Mouse (Mus musculus) kidney, postnatal 10 days (tissue): Measurements from ENCODE around the gene Gm21083.
"Not testable (repeated sequence)": the region's sequence is repeated elsewhere in the genome, so short reads cannot be mapped to it uniquely, and the experiment has no call there.

Source experiments
- DNase-seq: peaks from one replicate; pipeline ENCODE4 v3.0.0; 2021; ENCODE audit warnings: mixed read lengths

Gm21083 gene

DNA sequence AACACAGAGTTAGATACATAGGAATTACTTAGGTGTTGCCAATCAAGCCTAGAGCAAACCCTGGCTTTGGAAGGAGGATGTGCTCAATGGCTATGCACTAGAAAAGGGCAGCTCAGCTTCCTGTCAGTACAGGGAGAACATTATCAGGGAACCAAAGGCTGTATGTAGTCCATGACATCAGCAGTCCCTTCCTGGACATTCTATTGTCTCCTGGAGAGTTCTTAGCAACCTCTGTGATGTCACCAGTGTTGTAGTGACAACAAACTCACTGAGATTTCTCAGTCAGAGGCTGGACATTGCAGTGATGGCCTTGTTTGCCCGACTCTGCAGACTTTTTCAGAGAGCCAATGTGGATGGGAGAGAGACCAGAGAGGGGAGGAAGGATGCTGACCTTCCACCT is at the start of gene Gm21083:
Gm21083 (plus strand) TSS at position 301 of the 400 bp plus-strand sequence.
- DNase-seq, result not testable (repeated sequence)

DNA sequence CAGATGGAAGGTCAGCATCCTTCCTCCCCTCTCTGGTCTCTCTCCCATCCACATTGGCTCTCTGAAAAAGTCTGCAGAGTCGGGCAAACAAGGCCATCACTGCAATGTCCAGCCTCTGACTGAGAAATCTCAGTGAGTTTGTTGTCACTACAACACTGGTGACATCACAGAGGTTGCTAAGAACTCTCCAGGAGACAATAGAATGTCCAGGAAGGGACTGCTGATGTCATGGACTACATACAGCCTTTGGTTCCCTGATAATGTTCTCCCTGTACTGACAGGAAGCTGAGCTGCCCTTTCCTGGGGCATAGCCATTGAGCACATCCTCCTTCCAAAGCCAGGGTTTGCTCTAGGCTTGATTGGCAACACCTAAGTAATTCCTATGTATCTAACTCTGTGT is 48.0 kb upstream of the Gm21083 start, which contains the start of gene Gm21190:
Gm21190 (minus strand) TSS at position 101 of the 400 bp plus-strand sequence.
- DNase-seq, result not testable (repeated sequence)

DNA sequence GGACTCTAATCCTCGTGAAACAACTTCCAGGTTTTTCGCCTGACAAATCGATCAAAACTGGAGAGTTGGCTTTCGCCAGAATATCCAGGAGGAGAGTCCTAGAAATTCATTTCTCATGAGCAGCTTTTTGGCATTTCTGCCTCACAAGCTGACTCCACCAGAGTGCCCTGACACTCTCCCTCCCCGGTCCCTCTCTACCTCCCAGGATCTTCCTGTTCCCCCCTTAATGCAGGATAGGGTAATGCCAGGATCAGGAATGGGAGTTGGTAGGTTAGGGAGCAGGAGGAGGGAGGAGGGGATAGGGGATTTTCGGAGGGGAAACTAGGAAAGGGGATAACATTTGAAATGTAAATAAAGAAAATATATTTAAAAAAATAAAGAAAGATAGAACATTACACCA is 28.5 kb upstream of the Gm21083 start:
- not testable (repeated sequence) for DNase-seq

DNA sequence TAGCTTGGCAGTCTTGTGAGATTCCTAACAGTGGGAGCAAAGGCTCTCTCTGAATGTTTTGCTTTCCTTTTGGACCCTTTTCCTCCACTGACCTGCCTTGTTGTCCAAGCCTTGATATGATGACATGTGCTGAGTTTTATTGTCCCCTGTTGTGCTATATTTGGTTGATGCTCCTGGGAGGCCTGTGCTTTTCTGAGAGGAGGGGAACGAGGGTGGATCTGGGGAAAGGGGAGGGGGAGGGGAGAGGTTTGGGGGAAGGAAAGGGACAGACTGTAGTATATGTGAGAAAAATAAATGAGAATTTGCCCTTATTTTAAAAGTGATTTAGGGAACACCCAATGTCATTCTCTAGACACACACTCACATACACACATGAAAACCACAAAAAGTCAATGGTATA is 28.0 kb upstream of the Gm21083 start:
- DNase-seq, result not testable (repeated sequence)

DNA sequence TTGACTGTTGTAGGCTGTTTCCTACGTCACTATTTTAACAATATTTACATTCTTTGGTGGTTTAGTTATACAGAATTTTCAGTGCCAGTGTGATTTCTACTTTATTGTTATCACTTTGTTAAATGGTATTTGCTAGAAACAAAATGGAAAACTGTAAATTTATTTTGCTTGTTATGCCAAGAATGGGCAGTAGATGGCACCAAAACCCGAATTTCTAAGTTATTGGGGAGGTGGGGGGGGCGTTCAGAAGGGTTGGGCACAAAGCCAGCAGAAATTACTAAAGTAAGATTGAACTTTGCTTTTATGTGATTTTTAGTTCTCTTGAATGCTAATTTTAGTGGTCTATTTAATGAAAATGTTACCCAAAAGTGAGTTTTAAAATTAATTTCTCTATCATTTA is 27.5 kb upstream of the Gm21083 start:
- peak; percentile 21 for DNase-seq

DNA sequence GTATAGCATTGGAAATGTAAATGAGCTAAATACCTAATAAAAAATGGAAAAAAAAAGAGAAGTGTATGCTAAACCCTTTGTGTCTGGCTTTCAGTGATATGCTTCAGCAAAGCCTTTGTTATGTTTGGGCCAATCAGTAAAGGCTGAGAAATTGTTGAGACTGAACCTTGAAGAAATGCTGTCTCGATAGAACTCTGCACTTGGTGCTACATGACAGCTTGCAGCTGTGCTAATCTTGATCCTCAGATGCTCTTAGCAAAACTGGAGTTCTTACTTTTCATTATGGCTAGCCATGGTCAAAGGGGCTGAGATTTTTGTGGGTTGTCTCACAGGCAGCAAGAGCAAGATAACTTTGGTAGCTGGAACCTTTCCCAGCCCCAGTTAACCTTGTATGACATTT is 18.5 kb upstream of the Gm21083 start:
- not testable (repeated sequence) for DNase-seq

DNA sequence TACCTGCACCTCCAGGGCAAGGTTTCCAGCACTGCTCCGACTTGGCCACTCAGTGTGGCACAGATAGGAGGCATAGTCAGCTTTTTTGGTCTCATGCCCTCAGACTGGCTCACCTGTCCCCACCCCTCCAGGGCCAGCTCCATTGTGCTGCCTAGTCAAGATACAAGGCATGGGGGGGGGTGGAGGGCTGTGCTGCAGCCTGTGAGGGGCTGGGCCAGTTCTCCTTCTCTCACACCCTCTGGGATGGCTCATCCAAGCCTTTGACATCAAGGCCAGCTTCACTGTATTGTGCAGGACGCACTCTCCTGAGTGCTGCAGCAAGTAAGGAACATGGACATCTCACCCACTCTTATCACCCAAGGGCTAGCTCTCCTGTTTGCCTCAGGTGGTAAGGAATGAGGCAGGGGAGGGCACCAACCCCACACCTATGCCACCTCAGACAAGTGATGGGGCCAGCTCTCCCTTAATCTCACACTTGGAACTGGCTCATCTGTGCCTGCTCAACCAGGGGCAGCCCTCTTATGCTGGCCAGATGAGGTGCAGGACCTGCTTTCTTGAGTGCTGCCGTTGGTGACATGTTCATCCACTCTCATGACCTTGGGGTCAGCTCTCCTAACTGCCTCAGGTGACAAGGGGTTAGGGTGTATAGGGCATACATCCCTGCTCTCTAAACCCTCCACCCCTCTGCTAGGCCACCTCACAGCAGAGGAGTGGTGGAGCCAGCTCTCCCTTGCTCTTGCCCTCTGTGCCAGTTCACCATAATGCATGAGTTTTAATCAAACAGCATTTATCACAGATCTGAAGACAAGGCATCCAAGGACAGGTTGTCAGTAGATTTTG is 15.5 kb upstream of the Gm21083 start:
- DNase-seq, result not testable (repeated sequence)

DNA sequence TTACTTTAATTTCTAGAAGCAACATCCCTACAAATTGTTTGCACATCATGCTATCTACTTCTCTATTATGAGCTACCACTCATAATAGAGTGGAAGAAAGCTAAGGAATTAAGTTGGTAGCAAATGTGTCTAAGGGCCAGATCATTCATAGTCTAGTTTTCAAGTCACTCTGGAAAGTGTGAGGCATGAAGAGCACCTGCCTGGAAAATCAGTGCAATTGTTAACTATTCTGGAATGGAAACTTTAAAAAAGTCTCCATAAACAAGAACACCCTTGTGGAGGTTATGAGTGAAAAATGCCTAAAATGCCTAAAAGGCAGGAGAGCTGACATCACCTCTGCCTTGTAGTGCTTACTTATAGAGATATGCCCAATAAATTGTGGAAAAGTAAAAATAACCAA is 3.4 kb upstream of the Gm21083 start:
- not testable (repeated sequence) for DNase-seq

DNA sequence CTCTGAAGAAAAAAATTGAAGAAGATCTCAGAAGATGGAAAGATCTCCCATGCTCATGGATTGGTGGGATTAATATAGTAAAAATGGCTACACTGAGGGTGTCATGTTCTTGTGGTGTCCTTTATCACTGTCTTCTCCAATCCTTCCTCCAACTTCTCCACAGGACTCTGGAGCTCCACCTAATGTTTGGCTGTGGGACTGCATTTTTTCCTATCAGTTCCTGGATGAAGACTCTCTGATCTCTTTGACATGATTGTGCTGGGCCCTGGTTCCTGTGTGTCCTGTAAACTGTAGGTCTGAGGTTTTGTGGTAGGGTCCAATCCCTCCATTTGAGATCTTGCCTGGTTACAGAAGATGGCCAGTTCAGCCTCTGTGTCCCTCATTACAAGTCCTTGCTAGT is 9.2 kb downstream of the Gm21083 start:
- DNase-seq, result peak; percentile 48

DNA sequence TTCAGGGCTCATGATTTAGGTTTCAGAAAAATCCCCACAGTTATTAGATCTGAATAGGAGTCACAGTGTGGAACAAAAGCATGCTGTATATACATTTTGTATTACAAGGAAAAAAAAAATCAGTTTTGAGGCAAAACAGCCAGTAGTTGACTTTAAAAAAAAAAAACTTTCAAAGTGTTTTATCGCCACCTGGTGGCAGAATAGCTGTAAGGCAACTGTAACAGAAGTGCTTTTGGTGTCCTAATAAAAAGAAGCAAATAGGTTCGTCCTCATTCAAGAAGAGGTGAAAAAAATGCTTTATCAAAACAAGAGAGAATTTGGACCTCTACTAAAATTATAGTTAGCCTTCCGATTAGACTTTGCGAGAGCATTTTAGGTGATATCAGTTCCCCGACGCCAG is 11.2 kb downstream of the Gm21083 start:
- peak; percentile 5 for DNase-seq

DNA sequence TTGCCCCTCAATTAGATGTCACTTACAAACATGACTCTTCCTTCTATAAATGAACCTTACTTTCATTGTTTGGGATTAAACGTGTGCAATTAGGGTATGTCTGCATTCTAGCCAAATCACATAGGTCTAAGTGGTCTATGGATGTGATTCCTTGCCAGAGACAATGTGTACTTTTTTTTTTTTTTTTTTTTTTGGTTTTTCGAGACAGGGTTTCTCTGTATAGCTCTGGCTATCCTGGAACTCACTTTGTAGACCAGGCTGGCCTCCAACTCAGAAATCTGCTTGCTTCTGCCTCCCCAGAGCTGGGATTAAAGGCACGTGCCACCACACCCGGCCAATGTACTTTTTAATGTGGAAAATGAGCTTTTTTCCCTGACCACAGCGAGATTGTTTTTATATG is 13.5 kb downstream of the Gm21083 start:
- DNase-seq, result not testable (repeated sequence)

DNA sequence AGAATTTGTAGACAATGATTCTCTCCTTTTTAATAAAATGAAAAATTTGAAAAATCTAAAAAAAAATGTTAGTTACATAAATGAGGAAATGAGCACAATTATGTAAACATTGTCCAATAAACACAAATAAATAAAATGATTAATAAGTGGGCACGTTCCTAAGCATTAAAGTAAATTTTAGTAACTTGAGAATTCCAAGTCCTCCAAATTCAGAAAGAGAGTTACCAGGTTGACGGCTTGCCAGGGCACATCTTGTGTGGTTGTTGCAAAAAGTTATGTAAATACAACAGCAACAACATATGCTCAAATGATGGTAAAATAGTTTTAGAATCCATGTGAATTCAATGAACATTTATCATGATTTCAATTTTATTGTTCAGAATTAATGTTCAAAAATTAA is 14.4 kb downstream of the Gm21083 start:
- DNase-seq, result not testable (repeated sequence)

DNA sequence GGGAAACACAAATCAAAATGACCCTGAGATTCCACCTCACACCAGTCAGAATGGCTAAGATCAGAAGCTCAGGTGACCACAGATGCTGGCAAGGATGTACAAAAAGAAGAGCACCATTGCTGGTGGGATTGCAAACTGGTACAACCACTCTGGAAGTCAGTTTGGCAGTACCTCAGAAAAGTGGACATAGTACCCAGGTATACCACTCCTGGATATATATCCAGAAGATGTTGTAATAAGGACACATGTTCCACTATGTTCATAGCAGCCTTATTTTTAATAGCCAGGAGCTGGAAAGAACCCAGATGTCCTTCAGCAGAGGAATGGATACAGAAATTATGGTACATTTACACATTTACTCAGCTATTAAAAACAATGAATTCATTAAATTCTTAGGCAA is 21.7 kb downstream of the Gm21083 start:
- DNase-seq, result not testable (repeated sequence)

DNA sequence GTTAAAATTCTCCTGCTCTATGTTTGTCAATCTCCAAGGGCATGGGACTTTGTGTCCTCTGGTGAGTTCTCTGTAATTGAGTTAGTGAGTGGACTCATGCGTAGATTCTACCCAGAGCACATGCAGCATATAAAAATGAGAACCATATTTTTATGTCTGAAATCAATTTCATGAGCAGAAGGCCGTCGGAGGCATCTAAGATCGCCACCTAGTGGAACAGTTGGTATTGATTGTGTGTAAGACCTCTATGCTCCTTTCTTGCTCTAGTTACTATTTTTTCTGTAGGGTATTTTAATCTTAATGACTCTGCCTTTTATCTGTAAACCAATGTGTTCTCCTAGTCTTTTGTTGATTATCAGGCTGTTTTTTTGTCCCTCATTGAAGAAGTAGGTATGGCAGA is 23.2 kb downstream of the Gm21083 start:
- DNase-seq, result peak; percentile 19

DNA sequence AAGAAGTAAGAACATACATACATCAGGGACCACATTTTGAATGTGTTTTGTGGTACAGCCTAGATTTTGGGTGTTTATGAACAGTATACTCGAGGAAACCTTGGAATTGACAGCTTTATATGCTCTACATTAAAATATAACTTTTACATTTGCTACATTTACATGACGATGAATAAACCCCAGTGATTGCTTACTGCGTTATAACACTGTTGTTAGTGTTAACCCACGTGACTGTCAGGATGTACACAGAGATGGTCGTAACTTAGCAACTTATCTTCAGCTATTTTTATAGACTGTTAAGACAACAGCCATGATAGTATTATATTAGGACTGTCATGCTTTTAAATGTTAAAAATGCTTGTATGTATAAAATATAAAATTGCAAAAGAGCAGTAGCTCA is 24.3 kb downstream of the Gm21083 start:
- DNase-seq, result not testable (repeated sequence)

DNA sequence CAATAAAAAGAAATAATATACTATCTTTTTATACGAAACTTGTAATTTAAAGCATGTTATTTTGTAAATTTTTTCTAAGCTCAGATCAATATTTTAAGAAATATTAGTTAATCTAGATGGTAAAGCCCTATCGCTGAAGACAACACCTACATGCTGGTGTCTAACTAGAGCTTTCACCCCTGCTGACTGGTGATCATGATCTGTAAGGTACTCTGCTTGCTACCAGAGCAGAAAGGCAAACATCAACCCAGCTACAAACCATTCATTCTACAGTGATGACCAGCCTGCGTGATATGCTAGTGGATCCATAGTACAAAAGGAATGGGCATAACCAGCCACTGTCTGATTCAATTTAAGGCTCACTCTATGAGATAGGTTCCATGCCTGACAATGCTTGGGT is 24.8 kb downstream of the Gm21083 start:
- not testable (repeated sequence) for DNase-seq

DNA sequence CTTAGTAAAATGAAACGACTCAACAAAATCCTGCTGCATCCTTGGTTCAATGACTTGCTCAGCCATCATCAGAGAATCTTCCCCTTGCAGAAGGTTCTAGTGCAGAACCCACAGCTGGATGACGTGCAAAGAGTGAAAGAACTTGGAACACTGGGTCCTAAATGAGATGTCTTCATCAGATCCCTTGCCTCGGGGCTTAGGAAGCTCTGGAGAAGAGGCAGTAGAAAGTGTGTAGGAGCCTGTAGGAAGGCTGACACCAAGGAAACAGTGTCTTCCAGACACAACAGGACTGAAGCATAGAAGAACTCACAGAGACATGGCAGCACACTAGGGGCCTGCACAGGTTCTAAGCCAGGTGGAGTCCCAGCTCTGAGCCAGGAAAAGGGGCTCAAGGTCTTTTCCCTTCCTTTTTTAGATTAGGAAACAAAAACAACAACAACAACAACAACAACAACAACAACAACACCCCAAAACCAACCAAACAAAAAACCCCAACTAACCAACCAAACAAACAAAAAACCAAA is 25.4 kb downstream of the Gm21083 start:
- not testable (repeated sequence) for DNase-seq

DNA sequence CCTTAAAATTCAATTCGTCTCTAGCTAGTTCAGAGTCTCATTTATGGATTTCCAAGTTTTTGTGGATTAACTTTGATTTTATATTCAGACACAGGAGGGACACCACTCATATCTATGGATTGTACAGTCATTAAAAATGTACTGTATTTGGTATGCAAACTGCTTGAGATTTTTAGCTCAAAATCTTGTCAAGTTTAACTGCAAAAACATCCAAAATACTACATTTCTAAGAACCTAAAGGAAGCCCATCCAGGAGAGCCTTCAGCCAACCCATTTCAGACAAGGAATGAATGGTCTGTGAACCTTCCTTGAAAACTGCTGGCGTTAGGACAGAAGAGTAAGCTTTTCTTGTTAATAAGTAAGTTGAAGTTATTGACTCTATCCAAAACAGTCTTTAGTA is 25.9 kb downstream of the Gm21083 start:
- not testable (repeated sequence) for DNase-seq

DNA sequence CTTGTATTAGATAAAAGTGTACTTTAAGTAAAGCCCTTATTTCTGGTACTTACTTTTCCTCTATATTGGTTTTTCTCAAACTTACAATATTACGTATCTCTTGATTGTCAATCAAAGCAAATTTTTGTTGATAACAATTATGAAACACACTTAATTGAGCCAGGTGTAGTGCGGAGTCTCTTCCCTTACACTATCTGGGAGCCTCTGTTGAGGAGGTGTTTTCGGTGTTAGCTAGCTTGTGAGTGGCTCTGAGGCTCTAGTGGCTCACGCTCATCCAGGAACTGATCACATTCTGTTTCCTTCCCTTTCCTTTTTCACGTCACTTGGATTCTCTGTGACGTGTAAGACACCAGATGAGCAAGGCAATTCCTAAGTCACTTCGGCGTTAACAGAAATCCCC is 26.5 kb downstream of the Gm21083 start:
- DNase-seq, result not testable (repeated sequence)

DNA sequence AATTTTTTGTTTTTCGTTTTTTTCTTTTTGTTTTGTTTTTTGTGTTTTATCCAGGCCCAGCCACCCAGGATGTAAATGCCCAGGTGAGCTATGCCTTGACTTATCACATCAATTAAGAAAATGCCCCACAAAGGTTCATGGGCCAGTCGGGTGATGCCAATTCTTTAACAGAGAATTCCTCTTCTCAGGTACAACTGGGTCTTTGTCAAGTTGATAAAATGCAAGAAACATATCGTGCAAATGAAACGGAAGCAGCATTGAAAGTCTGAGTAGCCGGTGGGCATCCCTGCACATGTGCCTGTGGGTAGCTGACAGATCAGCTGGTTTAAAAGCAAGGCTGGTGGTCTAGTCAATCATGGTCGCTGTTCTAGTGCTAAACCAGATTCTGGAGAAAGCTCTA is 29.5 kb downstream of the Gm21083 start:
- DNase-seq, result peak; percentile 7

DNA sequence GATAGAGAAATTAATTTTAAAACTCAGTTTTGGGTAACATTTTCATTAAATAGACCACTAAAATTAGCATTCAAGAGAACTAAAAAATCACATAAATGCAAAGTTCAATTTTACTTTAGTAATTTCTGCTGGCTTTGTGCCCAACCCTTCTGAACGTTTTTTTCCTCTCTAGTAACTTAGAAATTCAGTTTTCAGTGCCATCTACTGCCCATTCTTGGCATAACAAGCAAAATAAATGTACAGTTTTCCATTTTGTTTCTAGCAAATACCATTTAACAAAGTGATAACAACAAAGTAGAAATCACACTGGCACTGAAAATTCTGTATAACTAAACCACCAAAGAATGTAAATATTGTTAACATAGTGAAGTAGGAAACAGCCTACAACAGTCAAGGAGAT is 33.6 kb downstream of the Gm21083 start:
- not testable (repeated sequence) for DNase-seq

DNA sequence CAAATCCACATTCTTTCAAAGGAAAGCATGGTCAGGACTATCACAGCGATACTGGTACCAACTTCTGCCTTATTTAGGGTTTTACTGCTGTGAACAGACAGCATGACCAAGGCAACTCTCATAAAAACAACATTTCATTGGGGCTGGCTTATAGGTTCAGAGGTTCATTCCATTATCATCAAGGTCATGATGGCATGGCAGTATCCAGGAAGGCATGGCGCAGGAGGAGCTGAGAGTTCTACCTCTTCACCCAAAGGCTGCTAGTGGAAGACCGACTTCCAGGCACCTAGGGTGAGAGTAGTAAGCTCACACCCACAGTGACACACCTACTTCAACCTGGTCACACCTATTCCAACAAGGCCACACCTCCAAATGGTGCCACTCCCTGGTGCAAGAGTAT is 39.1 kb downstream of the Gm21083 start:
- DNase-seq, result not testable (repeated sequence)

DNA sequence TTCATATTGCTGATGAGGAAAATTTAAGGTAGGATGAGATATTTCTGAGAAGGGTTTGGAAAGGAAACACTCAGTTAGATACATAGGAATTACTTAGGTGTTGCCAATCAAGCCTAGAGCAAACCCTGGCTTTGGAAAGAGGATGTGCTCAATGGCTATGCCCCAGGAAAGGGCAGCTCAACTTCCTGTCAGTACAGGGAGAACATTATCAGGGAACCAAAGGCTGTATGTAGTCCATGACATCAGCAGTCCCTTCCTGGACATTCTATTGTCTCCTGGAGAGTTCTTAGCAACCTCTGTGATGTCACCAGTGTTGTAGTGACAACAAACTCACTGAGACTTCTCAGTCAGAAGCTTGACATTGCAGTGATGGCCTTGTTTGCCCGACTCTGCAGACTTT is 41.6 kb downstream of the Gm21083 start, which contains the start of gene Speer4d:
Speer4d (plus strand) TSS at position 301 of the 400 bp plus-strand sequence.
- not testable (repeated sequence) for DNase-seq

DNA sequence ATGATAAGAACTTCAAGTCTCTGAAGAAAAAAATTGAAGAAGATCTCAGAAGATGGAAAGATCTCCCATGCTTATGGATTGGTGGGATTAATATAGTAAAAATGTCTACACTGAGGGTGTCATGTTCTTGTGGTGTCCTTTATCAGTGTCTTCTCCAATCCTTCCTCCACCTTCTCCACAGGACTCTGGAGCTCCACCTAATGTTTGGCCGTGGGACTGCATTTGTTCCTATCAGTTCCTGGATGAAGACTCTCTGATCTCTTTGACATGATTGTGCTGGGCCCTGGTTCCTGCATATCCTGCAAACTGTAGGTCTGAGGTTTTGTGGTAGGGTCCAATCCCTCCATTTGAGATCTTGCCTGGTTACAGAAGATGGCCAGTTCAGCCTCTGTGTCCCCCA is 51.0 kb downstream of the Gm21083 start:
- DNase-seq, result peak; percentile 30
